Mouse (Mus musculus) testis, adult 10 weeks (tissue): ENCODE data around the gene Krtap9-5. TPM values are rescaled to one million over a fixed set of nuclear protein-coding genes. Genes with fewer than 3 reads are reported as not detected.

Source experiments
- polyA plus RNA-seq: library from polyadenylated mRNA; stranded (reverse); fragments of 350-450 nt; fragmentation: Illumina TruSeq; extraction: RNeasy Lipid Tissue Mini Kit (QIAGEN cat#74804); gene quantifications from one replicate; pipeline ENCODE4 v1.2.3, GENCODE M21; 2014; ENCODE audit warnings: low read depth, low replicate concordance

Krtap9-5 gene
- polyA plus RNA-seq = not detected

GRCm38 (mm10) chr11:99948175-99948574 lies at the start of gene Krtap9-5:
Gene Krtap9-5, plus strand, starts transcription at chr11:99948475.

DNA sequence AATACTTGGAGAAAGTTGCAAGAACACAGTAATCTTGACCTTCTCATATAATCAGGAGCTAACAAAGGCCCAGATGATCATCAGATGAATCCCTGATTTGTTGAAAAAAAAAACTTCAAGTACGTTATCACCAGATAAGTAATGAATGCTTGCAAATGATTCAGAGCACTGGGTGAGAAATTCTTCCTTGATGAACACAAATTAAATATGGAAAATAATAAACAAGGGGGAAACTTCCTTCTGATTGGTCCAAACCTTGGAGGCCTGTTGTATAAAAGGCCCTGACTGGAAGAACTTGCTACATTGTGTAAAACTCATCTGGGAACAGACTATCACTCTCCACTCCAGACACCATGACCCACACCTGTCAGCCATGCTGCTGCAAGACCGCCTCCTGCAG lies 40.7 kb upstream of the Krtap9-5 start, which contains the start of gene Krtap31-1:
Gene Krtap31-1, plus strand, starts transcription at position 301 of the 400 bp plus-strand sequence.

GRCm38 (mm10) chr11:99914451-99914850 lies 33.8 kb upstream of the Krtap9-5 start, which contains the start of gene Gm11565:
Gene Gm11565, plus strand, starts transcription at chr11:99914751.

DNA sequence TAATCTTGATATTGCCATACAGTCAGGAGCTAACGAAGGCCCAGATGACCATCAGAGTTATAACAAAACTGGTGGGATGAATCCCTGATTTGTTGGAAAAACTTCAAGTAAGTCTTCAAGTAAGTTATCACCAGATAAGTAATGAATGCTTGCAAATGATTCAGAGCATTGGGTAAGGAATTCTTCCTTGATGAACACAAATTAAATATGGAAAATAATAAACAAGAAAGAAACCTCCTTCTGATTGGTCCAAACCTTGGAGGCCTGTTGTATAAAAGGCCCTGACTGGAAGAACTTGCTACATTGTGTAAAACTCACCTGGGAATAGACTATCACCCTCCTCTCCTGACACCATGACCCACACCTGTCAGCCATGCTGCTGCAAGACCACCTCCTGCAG lies 12.3 kb upstream of the Krtap9-5 start, which contains the start of gene Krtap31-2:
Gene Krtap31-2, plus strand, starts transcription at position 301 of the 400 bp plus-strand sequence.

DNA sequence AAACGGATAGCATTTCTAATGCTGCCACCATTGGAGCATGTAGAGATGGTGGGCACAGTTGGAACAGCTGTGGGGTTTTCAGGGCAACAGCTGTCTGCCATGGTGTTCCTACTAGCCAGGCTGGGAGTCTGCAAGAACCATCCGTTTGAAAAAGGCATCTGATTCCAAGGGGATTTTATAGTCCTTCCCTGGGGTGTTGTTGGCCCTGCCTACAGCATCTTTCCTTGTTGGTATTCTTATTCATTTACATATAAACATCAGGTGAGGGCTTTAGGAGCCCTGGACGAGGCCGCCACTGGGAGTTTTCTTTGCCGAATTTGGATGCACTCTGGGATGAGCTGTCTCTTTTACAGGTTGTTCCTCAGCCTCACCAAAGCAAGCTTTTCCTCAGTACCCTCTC lies 30.7 kb downstream of the Krtap9-5 start, which contains the start of gene Krtap29-1:
Gene Krtap29-1, minus strand, starts transcription at position 101 of the 400 bp plus-strand sequence.

DNA sequence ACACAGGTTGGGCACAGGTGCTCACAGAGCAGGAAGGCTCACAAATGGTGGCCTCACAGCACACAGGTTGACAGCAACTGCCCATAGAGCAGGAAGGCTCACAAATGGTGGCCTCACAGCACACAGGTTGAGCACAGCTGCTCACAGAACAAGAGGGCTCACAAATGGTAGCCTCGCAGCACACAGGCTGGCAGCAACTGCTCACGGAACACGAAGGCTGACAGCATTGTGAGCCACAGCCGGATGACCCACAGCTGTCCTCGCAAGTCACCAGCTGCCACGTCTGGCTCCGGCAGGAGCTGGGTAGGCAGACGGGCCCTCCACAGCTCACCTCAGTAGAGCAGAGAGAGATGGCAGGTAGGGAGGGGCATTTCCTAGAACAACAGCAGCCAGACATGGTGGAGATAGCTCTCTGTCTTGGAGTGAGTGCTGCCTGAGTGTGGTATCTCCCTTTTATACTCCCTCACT lies 37.9 kb downstream of the Krtap9-5 start, which contains the start of gene Krtap16-1:
Gene Krtap16-1, minus strand, starts transcription at position 418 of the 468 bp plus-strand sequence.

GRCm38 (mm10) chr11:99993620-99994383 lies 45.5 kb downstream of the Krtap9-5 start, which contains the start of gene Krtap17-1:
Gene Krtap17-1, minus strand, starts transcription at chr11:99993994.

Other genes with a start within 250 kb of the Krtap9-5 start
- gene Gm14180, start 214.2 kb upstream of the Krtap9-5 start, polyA plus RNA-seq = not detected
- not detected for gene Gm11595, start 175.6 kb upstream of the Krtap9-5 start, polyA plus RNA-seq
- not detected for gene Krtap4-8, start 167.8 kb upstream of the Krtap9-5 start, polyA plus RNA-seq
- not detected for gene Krtap4-9, start 163.3 kb upstream of the Krtap9-5 start, polyA plus RNA-seq
- not detected for gene Gm11596, start 155.0 kb upstream of the Krtap9-5 start, polyA plus RNA-seq
- gene Gm11569, start 149.5 kb upstream of the Krtap9-5 start, polyA plus RNA-seq = not detected
- gene Gm11554, start 144.0 kb upstream of the Krtap9-5 start, polyA plus RNA-seq = not detected
- not detected for gene Krtap4-13, start 138.6 kb upstream of the Krtap9-5 start, polyA plus RNA-seq
- gene Gm11564, start 132.8 kb upstream of the Krtap9-5 start, polyA plus RNA-seq = not detected
- gene 2300003K06Rik, start 110.4 kb upstream of the Krtap9-5 start, polyA plus RNA-seq = not detected
- gene Krtap4-16, start 96.9 kb upstream of the Krtap9-5 start, polyA plus RNA-seq = not detected
- not detected for gene Gm11568, start 90.6 kb upstream of the Krtap9-5 start, polyA plus RNA-seq
- not detected for gene Gm11559, start 84.0 kb upstream of the Krtap9-5 start, polyA plus RNA-seq
- not detected for gene Krtap9-1, start 75.1 kb upstream of the Krtap9-5 start, polyA plus RNA-seq
- gene Gm11567, start 69.3 kb upstream of the Krtap9-5 start, polyA plus RNA-seq = not detected
- gene Krtap31-1, start 40.6 kb upstream of the Krtap9-5 start, polyA plus RNA-seq = not detected
- 0.49 TPM for gene Gm11565, start 33.7 kb upstream of the Krtap9-5 start, polyA plus RNA-seq
- gene Krtap31-2, start 12.2 kb upstream of the Krtap9-5 start, polyA plus RNA-seq = not detected
- not detected for gene Krtap29-1, start 30.6 kb downstream of the Krtap9-5 start, polyA plus RNA-seq
- not detected for gene Krtap16-1, start 38.1 kb downstream of the Krtap9-5 start, polyA plus RNA-seq
- gene Krtap17-1, start 45.5 kb downstream of the Krtap9-5 start, polyA plus RNA-seq = not detected
- not detected for gene Krt33a, start 67.7 kb downstream of the Krtap9-5 start, polyA plus RNA-seq
- not detected for gene Krt33b, start 81.4 kb downstream of the Krtap9-5 start, polyA plus RNA-seq
- gene Krt34, start 93.1 kb downstream of the Krtap9-5 start, polyA plus RNA-seq = not detected
- gene Krt31, start 102.1 kb downstream of the Krtap9-5 start, polyA plus RNA-seq = not detected
- gene Krt32, start 139.8 kb downstream of the Krtap9-5 start, polyA plus RNA-seq = not detected
- not detected for gene Krt35, start 147.8 kb downstream of the Krtap9-5 start, polyA plus RNA-seq
- not detected for gene Krt36, start 157.2 kb downstream of the Krtap9-5 start, polyA plus RNA-seq
- gene Krt13, start 173.1 kb downstream of the Krtap9-5 start, polyA plus RNA-seq = not detected
- not detected for gene Krt15, start 187.5 kb downstream of the Krtap9-5 start, polyA plus RNA-seq
- not detected for gene Krt19, start 200.2 kb downstream of the Krtap9-5 start, polyA plus RNA-seq
- not detected for gene Krt9, start 244.8 kb downstream of the Krtap9-5 start, polyA plus RNA-seq